Mouse (Mus musculus) T-cell, adult 2 months (primary cell): Measurements from ENCODE around the gene Mov10l1.

Experiments used
- DNase-seq: peaks from one replicate; pipeline ENCODE4 v3.0.0; 2022; ENCODE audit warnings: low spot score

The Mov10l1 gene

DNA sequence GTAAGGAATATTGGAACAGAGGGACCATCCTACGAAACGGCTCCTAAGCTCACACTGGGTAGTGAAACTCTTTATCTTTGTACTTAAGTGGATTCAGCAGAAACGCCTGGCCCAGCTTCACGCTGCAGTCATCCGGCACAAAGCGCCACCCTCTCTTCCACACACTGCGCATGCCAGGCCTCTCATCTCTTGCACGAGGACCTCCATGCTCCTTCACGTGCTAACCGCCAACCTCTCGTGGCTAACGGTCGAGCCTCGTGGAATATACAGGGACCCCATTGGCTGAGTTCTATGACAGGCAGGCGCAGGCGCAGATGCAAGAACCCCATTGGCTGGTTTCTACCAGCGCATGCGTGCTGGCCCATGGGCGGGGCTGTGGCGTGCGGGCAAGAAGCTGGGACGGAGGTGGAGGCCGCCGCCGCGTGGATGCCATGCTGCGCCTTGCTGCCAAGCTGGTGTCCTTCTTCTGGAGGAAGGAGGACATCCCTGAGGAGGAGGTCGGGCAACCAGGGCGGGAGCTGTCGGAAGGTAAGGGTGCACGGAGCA is at the start of gene Mov10l1:
Gene Mov10l1 (plus strand): TSS at position 376 of the 546 bp plus-strand sequence.
- DNase-seq: no peak

DNA sequence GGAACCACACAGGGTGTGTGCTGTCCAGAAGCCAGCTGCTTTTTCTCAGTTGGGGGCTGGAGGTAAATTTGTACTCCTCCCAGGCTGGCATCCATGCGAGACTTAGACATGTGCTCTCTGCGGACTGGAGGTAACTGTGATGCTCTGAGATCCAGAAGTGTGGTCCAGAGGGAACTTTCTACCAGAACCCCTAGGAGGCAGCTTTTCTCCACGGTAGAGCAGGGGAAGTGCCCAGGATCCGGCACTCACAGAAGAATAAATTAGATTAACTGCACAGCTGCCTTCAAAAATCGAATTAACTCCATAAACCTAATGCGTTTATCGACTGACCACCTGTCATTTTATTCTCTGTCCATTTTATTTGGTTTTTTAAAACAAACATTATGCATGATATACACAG is 48.6 kb upstream of the Mov10l1 start:
- no peak for DNase-seq

DNA sequence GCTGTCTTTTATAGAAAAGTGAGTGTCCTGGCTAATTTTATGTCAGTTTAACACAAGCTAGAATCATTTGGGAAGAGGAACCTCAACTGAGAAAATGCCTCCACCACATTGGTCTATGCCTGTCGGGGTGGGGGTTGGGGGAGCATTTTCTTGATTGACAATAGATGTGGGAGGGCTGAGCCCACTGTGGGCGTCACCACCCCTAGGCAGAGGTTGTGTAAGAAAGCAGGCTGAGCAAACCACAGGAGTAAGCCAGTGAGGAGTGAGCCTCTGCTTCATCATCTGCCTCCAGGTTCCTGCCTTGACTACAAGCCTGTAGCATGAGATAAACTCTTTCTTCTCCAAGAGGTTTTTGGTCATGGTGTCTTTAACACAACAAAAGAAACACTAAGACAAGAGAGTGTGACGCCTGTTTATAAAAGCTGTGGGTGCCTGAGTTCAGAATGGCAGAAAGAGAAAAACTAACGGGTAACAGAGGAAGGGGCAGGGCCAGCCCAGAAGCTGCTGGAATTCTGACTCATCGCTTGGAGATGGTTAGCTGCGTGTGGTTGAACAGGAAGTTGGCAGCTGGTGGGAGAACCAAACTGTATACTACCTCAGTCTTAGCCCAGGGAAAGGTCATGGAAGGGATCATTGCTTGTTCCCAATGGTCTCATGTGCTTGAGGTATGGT is 46.0 kb upstream of the Mov10l1 start:
- no peak for DNase-seq

DNA sequence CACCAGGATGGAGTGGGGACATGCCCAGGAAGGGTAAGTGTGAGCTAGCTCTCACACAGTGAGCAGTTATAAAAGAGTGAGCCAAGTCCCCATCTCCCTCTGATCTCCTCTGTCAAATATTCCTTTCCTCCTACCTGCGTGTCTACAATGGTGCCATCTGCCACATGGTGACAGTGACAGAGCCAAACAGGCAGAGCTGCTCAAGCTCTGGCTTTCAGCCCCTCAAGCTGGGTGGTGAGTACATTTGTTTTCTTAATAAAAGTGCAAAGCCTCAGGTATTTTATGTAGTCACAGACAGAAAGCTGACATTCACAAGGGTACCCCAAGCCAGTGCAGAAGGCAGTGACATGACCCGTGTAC is 45.4 kb upstream of the Mov10l1 start:
- DNase-seq: no peak

DNA sequence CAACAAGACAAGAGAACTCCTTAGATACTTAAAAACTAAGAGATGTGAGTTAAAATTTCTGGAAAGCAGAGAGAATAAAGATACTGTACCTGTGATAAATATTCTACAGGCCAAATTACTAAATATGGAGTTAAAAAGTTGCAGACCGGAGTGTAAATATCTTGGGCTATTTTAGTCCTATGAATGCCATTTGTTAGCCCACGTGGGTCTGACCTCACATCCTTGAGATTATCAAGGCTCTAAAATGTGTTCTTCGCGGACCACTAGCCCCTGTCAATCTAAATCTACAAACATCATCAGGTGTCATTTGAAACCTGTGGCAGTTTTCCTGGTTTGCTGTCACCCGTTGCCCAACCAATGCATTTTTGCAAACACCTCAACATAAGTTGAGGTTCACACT is 39.9 kb upstream of the Mov10l1 start:
- DNase-seq: no peak

DNA sequence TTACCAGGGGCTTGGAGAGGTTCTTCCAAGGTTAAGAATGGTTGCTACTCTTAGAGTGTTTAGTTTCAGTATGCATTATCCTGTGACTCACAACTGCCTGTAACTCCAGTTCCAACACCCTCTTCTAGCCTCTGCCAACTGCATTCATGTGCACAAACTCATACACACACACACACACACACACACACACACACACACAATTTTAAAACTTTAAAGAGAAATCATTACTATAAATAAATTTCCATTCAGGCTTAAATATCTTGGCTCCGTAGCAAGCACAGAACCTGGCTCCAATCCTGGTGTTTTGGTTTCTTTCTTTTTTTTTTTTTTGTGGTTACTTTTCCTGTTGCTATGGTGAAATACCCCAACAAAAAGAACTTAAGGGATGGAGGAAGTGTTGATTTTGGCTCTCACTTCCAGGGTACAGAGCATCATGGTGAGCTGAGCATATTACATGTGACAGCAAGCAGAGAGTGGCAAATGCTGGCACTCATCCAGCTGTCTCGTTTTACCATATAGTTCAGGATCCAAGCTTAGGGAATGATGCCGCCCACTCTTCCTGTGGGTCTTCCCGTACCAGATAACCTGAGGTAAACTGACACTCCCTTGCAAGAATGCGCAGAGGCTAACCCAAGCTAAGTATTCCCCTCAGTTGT is 38.7 kb upstream of the Mov10l1 start:
- DNase-seq: no peak

DNA sequence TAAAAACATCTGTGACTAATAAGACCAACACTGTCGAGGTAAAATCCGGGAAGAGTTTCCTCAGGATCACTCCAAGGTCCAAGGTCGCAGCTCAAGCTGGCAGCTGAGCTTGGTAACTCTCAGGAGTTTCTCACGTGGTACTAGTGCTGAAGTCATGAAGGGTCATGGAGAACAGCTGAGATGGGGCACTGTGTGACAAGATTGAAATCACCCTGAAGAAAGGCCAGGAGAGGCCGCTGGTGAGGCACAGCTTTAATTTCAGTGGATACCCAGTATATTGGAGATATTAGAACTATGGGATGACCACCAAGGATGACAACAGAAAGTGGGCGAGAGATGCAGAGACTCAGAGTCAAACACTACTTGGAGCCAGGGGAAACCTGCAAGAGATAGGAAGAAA is 35.9 kb upstream of the Mov10l1 start:
- DNase-seq: no peak

DNA sequence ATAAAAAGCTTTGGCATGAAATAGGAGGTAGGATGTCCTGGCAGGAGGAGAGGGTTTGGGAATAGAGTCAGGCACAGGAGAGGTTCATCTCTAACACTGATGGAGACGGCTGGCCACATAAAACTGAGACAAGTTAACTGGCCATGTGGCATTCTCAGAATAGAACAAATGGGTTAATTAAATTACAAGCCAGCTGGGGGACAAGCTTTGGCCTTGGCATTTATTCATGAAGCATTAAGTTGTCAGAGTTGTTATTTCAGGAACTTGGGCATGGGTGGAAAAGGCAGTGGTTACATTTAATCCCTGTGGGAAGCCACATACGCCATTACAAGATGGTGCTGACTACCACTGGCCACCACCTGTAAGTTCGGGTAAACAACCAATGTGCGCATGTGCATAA is 31.5 kb upstream of the Mov10l1 start:
- DNase-seq: no peak

DNA sequence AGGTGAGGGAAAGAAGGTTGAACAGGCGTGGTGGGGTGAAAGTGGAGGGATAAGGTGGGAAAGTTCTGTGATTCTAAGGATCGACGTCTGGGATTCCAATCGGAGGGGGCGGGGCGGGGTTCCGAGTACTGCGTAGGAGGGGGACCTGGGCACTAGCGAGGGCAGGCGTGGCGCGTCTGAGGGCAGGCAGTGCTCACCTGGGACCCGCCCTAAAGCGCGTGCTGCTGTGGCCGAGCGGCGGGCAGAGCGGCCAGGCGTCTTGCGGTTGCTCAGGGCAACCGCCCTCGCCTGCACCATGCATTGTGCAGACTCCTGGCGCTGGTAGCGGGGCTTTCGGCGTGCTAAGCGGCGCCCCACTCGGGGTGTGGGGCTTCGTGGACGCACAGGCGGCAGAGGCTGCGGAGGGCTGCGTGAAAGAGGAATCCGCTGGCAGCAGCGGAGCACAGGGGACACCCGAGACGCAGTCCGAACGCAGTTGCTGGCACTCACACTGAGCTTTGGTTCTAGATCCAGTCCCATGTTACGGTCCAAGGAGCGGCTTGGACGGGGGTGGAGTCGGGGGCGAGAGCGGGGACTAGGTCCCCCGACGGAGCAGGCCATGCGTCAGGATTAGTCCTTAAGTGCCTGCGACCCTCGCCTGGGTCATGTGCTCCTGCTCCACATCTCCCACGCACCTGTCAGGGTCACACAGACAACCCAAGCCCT is 28.2 kb upstream of the Mov10l1 start, which contains the start of gene Ttll8:
Gene Ttll8 (minus strand): TSS at position 51 of the 705 bp plus-strand sequence.
- DNase-seq: no peak

DNA sequence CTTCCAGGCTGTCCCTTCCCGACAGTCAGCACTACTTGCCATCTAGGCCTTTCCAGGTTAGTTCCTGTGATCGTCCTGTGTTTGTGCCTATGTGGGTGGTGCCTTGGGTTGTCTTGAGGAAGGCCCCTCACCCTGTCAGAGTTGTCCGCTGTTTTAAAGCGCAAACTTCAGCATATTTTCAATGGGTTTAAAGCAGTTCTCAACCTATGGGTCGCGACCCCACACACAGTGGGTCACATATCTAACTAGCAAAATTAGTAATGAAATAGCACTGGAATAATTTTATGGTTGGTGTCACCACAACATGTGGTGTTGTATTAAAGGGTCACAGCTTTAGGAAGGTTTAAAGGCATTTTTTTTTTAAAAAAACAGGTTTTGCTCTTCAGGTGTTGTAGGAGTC is 27.4 kb upstream of the Mov10l1 start:
- DNase-seq: no peak

DNA sequence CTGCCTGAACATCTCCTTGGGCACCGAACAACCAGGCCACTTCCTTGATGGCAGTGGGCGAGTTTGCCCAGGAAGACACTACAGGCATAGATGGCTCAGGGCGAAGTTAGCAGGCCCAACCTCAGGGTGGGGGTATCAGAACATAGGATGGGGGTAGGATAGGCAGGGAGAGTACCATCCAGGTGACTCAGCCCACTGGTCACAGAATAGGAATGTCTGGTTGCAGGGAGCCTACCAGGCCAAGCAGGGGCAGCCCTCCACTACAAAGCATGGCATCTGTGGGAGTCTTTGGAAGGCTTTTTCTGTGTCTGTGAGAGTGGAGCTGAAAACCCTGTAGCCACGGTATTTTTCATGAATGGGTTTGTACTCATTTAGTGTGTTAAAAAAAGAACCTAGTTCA is 25.2 kb upstream of the Mov10l1 start:
- DNase-seq: no peak

DNA sequence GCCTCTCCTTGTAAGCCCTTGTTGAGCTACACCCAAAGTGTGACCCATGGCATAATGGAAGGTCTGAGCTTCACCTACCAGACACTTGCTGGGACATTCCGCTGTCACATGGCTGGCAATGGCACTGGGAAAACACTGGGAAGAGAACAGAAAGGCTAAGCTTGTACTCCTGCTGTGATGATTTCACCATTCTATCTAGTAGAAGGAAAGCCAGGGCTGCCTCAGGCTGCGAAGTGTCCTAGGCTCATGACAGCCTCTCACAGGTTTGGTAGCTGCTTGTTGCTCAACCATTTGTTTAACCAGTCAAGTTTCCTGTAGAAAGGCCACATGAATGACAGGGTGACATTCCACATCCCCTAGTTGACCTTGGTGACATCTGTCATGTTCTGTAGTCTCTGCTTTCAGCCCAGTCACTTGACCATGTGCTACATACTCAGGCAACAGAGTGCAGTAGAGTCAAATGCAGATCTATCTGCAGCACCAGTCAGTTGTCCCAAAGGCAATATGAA is 18.6 kb upstream of the Mov10l1 start:
- DNase-seq: no peak

DNA sequence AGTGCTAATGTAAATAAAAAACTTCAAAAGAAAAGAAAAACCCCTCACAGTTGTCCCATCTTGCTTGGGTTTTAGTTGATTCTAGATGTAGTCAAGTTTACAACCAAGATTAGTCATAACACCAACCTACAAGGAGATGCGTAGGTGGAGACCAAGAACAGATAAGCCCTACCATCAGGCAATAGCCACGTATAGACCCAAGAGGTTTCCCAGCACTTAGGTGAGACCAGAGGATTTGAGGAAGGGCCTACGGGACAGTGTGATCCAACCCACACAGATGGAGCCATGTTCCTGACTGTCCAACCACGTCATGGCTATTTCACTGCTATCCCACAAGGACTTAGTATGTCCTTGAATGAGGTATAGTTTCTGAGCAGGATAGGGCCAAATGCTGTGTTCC is 10.4 kb upstream of the Mov10l1 start:
- DNase-seq: no peak

DNA sequence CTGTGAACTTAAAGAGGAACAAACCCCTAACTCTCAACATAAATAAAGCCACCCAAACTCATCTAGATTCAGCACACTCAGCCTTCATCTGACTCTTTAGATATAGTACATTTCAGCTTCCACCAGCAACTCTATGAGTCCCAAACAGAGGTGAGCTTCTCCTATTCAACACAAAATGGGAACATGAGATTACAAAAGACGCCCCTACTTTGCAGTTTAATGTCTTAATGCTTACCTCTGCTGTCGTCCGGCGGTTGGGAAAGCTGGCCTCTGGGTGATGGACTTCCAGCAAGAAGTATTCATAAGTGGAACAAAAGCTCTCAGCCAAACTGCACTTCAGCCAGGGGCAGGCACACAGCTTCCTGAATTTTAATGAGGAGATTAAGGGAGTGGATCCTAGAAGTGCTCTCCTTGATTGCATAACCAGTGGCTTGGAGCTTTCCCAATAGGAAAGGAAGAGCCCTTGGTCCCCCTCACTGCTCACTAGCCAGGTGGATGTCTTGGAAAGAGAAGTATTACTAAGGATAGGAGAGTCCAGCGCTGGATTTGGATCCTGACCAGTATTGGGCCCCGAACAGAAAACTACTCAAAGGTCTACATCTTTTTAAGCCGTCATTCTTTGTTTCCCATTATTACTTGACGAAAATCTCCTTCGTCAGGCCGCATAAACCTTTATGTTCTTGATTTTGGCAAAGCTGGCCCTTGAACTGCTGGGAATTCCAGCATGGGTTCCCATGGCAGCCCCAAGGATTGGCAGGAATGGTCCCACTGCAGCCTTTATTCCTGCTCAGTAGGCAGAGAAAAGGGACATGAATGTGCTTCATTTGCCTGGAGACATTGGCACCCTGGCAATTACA is 4.2 kb upstream of the Mov10l1 start, which contains the start of gene Mlc1:
Gene Mlc1 (minus strand): TSS at position 727 of the 857 bp plus-strand sequence.
- no peak for DNase-seq

DNA sequence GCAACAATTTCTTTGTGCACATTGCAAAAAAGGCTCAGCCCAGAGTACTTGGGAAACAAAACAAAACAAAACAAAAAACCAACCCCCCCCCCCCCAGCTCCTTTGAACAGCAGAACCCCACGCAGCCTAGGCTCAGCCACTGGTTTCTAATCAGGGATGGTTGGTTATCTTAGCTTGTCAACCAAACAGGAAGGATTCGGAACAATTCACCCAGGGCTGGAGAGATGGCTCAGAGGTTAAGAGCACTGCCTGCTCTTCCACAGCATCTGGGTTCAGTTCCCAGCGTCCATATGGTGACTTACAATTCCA is 3.6 kb upstream of the Mov10l1 start:
- no peak for DNase-seq

DNA sequence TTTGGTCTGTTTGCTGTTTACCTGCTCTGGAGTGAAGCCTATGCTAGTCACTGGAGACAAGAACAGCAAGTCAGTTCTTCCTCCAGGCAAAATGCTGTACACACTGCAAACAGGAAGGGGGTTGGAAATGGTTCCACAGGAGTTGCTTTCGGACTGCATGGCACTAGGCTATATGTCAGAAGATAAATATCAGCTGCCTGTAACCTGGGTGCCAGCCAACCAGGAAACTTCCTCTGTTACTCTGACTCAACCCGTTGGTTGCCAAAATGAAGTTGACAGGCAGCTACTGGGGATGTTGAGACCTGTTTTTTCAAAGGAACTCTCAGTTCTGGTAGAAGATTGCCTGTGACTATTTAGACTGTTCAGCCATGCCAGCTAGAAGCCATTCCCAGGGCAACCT is 6.5 kb downstream of the Mov10l1 start:
- no peak for DNase-seq

DNA sequence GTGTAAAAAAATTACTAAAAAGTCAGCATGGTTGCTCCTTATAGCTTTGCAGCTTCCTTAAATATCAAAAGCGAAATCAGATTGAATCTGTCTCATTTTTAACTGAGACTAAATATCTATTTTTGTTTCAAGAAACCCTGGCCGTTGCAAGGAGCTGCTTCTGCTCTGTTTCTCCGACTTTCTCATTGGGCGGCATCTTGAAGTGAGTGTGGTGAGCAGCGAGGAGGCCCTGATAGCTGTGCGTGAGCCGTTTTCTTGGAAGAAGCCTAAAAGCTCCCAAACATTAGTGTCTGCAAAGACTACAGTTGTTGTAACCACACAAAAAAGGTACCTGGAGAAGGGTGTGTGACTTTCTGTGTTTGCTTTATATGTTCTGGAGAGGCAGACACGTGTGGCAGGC is 15.9 kb downstream of the Mov10l1 start:
- no peak for DNase-seq

DNA sequence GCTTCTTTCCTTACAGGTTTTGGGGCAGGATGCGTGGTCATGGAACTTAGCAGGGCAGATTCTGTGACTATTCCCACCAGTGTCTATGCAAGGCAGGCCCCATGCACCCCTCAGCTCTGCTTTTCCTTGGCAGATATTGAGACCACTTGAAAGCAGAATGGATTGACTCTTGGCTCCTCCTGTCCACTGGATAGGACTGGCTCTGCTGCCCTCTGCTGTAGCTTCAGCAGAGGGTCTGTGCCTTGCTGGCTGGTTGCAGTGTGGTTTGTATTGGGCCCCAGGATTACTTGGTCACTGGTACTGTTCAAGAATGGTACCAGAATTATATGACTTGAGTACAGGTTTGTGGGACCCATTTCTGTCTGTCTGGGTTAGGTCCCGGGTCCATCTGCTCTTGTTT is 16.4 kb downstream of the Mov10l1 start:
- no peak for DNase-seq

DNA sequence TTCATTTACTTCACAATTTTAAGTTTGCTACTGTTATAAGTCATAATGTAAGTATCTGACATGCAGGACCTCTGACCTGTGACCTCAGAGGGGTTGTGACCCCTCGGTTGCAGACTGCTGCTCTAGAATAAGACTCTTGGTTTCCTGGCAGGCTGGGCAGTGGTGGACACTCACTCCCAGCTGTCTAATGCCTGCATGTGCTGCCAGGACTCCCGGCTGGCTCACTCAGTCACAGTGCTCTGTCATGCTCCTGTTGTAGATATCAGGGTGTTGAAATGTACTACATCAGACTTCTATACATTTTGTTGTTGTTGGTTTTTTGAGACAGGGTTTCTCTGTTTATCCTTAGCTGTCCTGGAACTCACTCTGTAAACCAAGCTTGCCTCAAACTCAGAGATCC is 17.7 kb downstream of the Mov10l1 start:
- DNase-seq: no peak

DNA sequence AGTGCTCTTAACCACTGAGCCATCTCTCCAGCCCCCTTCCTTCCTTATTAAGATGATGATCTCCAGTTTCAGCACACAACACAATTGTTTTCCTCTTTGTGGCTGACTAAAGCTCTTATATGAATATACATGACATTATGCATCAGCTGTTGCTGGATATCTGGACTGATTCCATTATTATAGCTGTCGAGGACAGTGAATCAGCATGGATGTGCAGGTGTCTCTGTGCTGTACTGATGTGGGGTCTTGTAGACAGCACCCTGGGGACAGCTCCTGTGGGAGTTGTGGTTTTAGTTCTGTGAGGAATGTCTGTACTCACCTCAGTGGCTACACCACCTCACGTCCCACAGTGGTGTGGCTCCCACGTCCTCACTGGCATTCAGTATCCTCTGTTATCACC is 18.5 kb downstream of the Mov10l1 start:
- DNase-seq: no peak

DNA sequence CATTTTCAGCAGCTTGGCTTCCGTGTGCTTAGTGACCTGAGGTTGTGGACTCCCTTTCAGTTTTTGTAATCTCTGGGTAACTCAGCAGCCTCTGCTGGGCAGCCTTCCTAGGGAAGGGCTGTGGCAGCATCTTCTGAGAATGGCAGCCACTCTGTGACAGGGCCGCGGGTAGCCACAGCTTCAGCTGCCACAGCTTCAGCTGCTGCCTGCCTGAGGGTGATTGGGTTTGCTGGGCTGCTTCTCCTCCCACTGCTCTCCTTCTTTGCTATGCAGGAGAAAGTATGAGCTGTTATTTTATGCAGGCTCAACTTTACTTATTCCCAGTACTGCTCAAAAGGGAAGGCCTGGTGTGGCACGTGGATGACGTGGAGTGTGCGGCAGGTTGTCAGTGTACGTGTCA is 24.3 kb downstream of the Mov10l1 start:
- no peak for DNase-seq

DNA sequence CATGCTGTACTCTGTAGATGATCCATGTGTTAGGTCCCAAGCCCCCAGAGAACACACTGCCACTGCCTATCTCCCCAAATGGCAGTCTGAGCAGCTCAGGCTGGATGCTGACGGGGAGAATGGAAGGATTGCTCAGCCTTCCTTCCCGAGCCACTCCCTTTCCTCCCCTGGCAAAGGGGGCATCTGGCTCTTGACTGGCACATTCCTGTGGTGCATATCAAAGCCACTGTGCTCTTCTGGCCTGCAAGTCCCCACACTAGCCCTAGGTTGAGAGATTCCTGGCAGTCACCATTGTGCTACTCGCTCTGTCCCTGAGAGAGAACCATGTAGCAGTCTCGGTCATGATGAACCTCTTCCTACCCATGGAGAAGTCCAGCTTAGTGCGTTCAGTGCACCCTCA is 25.1 kb downstream of the Mov10l1 start:
- DNase-seq: no peak
